Mouse (Mus musculus) ES-Bruce4 (cell line): ENCODE data around the gene Enthd1.

Experiments
- CTCF ChIP-seq: IDR thresholded peaks from one replicate; pipeline ENCODE4 v1.8.1; 2011; ENCODE audit warnings: low read depth, low read length
- POLR2A ChIP-seq: IDR thresholded peaks from one replicate; pipeline ENCODE4 v1.8.1; 2011; ENCODE audit warnings: low read length; ENCODE audit not compliant: insufficient read depth

- TF ChIP-seq CTCF (no peak), POLR2A (no peak)
These were observed 146.8 kb downstream of the Enthd1 start for GRCm38 (mm10) chr15:80418146-80418545.
